Comparison of ENCODE assay signal across 8 mouse cellular contexts in genomic region chr2:103865319-103866171, GRCm38 (mm10).
DNase-seq lines count a peak whose midpoint lies in the region; ATAC-seq and TF ChIP-seq lines count a peak whose summit lies in the region.

No protein-coding gene starts in this region.

- H3K27me3 ChIP-seq in heart, embryonic 11.5 days (ENCODE audit: control insufficient read depth, insufficient read depth, low read length): peaks cover 3% of the 10 kb centered on the region
- H3K27me3 ChIP-seq in C2C12 (ENCODE audit: control insufficient read depth, insufficient read depth, insufficient read length): peaks cover 11% of the 10 kb centered on the region
- H3K27me3 ChIP-seq in forebrain, embryonic 14.5 days (replicated peaks; ENCODE audit: control insufficient read depth, insufficient read depth, low read length): no peaks in the 10 kb centered on the region
- no peaks in the 10 kb centered on the region for H3K27me3 ChIP-seq in kidney, postnatal 0 days (ENCODE audit: insufficient read depth, low read length)

- no peak overlapping the region for H3K4me3 ChIP-seq in heart, embryonic 11.5 days (ENCODE audit: low read depth, low read length)
- H3K4me3 ChIP-seq in C2C12 (ENCODE audit: insufficient read depth, poor library complexity, severe bottlenecking): no peak overlapping the region
- H3K4me3 ChIP-seq in bone marrow, adult 2 months (replicated peaks; ENCODE audit: control insufficient read depth, low read depth, low read length): no peak overlapping the region
- no peak overlapping the region for H3K4me3 ChIP-seq in forebrain, embryonic 14.5 days (ENCODE audit: low read depth, low read length)
- H3K4me3 ChIP-seq in kidney, postnatal 0 days (replicated peaks; ENCODE audit: low read depth, low read length): no peak overlapping the region

- ATAC-seq in heart, embryonic 11.5 days (replicated peaks; ENCODE audit: insufficient number of reproducible peaks, low FRiP score, low TSS enrichment): no peak
- peak; percentile 73; the same call in 1 of the 2 replicates for ATAC-seq in forebrain, embryonic 14.5 days
- ATAC-seq in kidney, postnatal 0 days (replicated peaks; ENCODE audit: low FRiP score, low read depth): no peak

- H3ac ChIP-seq in C2C12 (ENCODE audit: control insufficient read depth, insufficient read length, low read depth): no peak overlapping the region

- H3K4me1 ChIP-seq in heart, embryonic 11.5 days (ENCODE audit: control insufficient read depth, insufficient read depth, low read length): no peaks in the 10 kb centered on the region
- no peaks in the 10 kb centered on the region for H3K4me1 ChIP-seq in bone marrow, adult 2 months (ENCODE audit: control insufficient read depth, insufficient read depth, low read length)
- no peaks in the 10 kb centered on the region for H3K4me1 ChIP-seq in forebrain, embryonic 14.5 days (ENCODE audit: control insufficient read depth, insufficient read depth, low read length)
- H3K4me1 ChIP-seq in kidney, postnatal 0 days (replicated peaks; ENCODE audit: insufficient read depth, low read length): no peaks in the 10 kb centered on the region

- no peaks in the 10 kb centered on the region for H3K9me3 ChIP-seq in heart, embryonic 11.5 days (replicated peaks; ENCODE audit: control insufficient read depth, low read length)
- H3K9me3 ChIP-seq in forebrain, embryonic 14.5 days (replicated peaks; ENCODE audit: control insufficient read depth, low read length): no peaks in the 10 kb centered on the region
- H3K9me3 ChIP-seq in kidney, postnatal 0 days (replicated peaks; ENCODE audit: low read length): no peaks in the 10 kb centered on the region

- no peaks in the 10 kb centered on the region for H3K36me3 ChIP-seq in heart, embryonic 11.5 days (ENCODE audit: control insufficient read depth, insufficient read depth, low read length)
- no peaks in the 10 kb centered on the region for H3K36me3 ChIP-seq in C2C12 (ENCODE audit: control insufficient read depth, insufficient read depth)
- no peaks in the 10 kb centered on the region for H3K36me3 ChIP-seq in forebrain, embryonic 14.5 days (ENCODE audit: control insufficient read depth, insufficient read depth, low read length)
- no peaks in the 10 kb centered on the region for H3K36me3 ChIP-seq in kidney, postnatal 0 days (ENCODE audit: insufficient read depth, low read length)

- H3K79me2 ChIP-seq in C2C12 (ENCODE audit: control insufficient read depth, insufficient read depth): no peaks in the 10 kb centered on the region

- DNase-seq in heart, adult 11 months: peak; percentile 84
- DNase-seq in forebrain, embryonic 14.5 days (ENCODE audit: low spot score): peak; percentile 75
- DNase-seq in kidney, postnatal 0 days (ENCODE audit: low spot score): peak; percentile 41
- peak; percentile 59 for DNase-seq in lung, postnatal 10 days
- DNase-seq in spleen, postnatal 10 days (ENCODE audit: low spot score in 2 of 2): peak; percentile 69 to 85

- 68% methylated on average over 4 of the region's 4 CpGs for WGBS in heart, embryonic 11.5 days (ENCODE audit: insufficient replicate concordance)
- 65% methylated on average over 4 of the region's 4 CpGs for WGBS in bone marrow, adult 2 months
- 73% methylated on average over 4 of the region's 4 CpGs for WGBS in forebrain, embryonic 14.5 days
- 87% methylated on average over 4 of the region's 4 CpGs for WGBS in kidney, postnatal 0 days

- no peak for TF ChIP-seq POLR2A in bone marrow, adult 2 months (IDR thresholded peaks at IDR 0.05; ENCODE audit: borderline replicate concordance, control insufficient read depth, low read depth, low read length)

- no peak overlapping the region for H3K4me2 ChIP-seq in heart, embryonic 11.5 days
- H3K4me2 ChIP-seq in forebrain, embryonic 14.5 days (ENCODE audit: low read length): no peak overlapping the region
- H3K4me2 ChIP-seq in kidney, postnatal 0 days (ENCODE audit: low read length): no peak overlapping the region

- no peak overlapping the region for H3K9ac ChIP-seq in heart, embryonic 11.5 days (ENCODE audit: low read depth, low read length)
- H3K9ac ChIP-seq in forebrain, embryonic 14.5 days (ENCODE audit: low read length): no peak overlapping the region
- no peak overlapping the region for H3K9ac ChIP-seq in kidney, postnatal 0 days (ENCODE audit: low read depth, low read length)

- no peak overlapping the region for H3K27ac ChIP-seq in heart, embryonic 11.5 days (ENCODE audit: low read depth, low read length)
- H3K27ac ChIP-seq in bone marrow, adult 2 months (ENCODE audit: control insufficient read depth, insufficient read depth, low read depth, low read length, poor library complexity): no peak overlapping the region
- H3K27ac ChIP-seq in forebrain, embryonic 14.5 days (ENCODE audit: low read depth, low read length): no peak overlapping the region
- H3K27ac ChIP-seq in kidney, postnatal 0 days: no peak overlapping the region

- no peaks in the 10 kb centered on the region for H3K79me3 ChIP-seq in C2C12 (ENCODE audit: low read depth)

- peak; percentile 2 for TF ChIP-seq CTCF in C2C12 (IDR thresholded peaks at IDR 0.05; ENCODE audit: control insufficient read depth, insufficient read depth, insufficient read length)
- TF ChIP-seq CTCF in bone marrow, adult 2 months (IDR thresholded peaks at IDR 0.05; ENCODE audit: control insufficient read depth, insufficient read depth, low read length): peak; percentile 29; the same call in 1 of the 2 replicates
- TF ChIP-seq CTCF in kidney, postnatal 0 days (IDR thresholded peaks at IDR 0.05; ENCODE audit: low read depth): peak; percentile 73

TF ChIP-seq in C2C12, 6 proteins besides CTCF, POLR2A, EP300 and RAD21:
- TF ChIP-seq MYOG (IDR thresholded peaks at IDR 0.05; ENCODE audit: control insufficient read depth, extremely low read depth, insufficient read length) (no peak), CEBPB (IDR thresholded peaks at IDR 0.05; ENCODE audit: low read depth) (no peak), USF1 (IDR thresholded peaks at IDR 0.05; ENCODE audit: low read depth) (no peak), MYOD1 (IDR thresholded peaks at IDR 0.05; ENCODE audit: control insufficient read depth, insufficient read length, low read depth) (no peak), MAX (IDR thresholded peaks at IDR 0.05) (no peak), FOSL1 (IDR thresholded peaks at IDR 0.05; ENCODE audit: insufficient read depth, low read length, poor library complexity, severe bottlenecking) (no peak)

Comparison
In these comparisons a context has a peak if more than half of its experiments do, and no peak if none do; other contexts are left out.
1. CTCF ChIP-seq: peak in every context shown above with its lines; median percentile 73 in kidney, postnatal 0 days; 29 in bone marrow, adult 2 months; 2 in C2C12.